Mouse (Mus musculus): ENCODE results near the gene Arhgap6. TPM values are rescaled to one million over a fixed set of nuclear protein-coding genes. Genes with fewer than 3 reads are reported as not detected.

Gene Arhgap6
- polyA plus RNA-seq, 1 experiment from 2014 or later, result 2.7 TPM

DNA sequence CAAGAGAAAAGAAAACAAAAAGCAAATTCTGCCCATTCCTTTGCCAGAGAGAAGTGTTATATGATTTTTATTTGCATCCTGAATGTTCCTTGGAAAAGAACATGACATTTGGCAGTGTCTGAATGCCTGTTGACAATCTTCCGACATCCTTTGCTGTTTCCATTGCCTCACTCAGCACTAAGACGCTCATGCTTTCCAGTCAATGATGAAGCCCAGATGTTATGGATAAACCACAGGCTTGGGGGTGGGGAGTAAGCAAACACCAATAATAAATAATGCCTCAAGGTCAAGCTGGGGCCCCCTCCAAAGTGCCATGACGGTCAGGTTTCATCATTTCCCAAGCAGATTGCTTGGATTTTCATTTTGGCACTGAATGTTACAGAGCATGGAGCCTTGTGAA lies 109.2 kb downstream of the Arhgap6 start:
- Histone ChIP-seq H3K27me3 (peaks cover 12% of the 10 kb centered on the region; the same call in 1 of the 2 replicates), H3K4me3 (no peak overlapping the region), H3K9ac (no peak overlapping the region), H3K4me1 (no peaks in the 10 kb centered on the region), H3K27ac (no peak overlapping the region), H3K4me2 (no peak overlapping the region), H3K9me3 (no peaks in the 10 kb centered on the region), H3K36me3 (no peaks in the 10 kb centered on the region)
- WGBS, result 50% methylated on average over 3 of the region's 3 CpGs
- ATAC-seq (ENCODE audit: insufficient number of reproducible peaks, insufficient read depth, low FRiP score, low TSS enrichment, low read depth), result no peak

DNA sequence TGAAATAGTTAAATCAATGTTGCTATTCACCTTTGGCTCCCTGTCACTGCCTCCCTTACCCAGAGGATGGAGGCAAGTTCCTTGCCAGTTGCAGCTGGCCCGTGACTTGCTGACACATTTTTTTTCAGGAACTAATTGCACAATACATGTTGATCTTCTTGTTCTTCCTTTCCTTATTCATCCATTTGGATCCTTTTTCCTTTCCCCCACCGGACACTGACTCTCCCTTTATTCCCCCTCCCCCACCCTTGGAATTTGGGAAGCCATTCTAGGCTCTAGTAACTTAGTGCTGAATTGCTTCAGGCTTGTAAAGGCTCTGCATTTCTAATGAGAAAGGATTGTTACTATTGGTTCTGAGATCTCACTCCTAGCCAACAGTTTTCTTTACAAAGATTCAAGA lies 112.7 kb downstream of the Arhgap6 start:
- peaks cover 16% of the 10 kb centered on the region; the same call in 1 of the 2 replicates for H3K27me3 ChIP-seq
- 53% methylated on average over 2 of the region's 2 CpGs for WGBS
- H3K27ac ChIP-seq, result no peak overlapping the region
- ATAC-seq (ENCODE audit: insufficient number of reproducible peaks, insufficient read depth, low FRiP score, low TSS enrichment, low read depth), result no peak
- H3K9me3 ChIP-seq, result no peaks in the 10 kb centered on the region
- no peaks in the 10 kb centered on the region for H3K36me3 ChIP-seq
- H3K4me1 ChIP-seq, result no peaks in the 10 kb centered on the region
- H3K4me2 ChIP-seq, result no peak overlapping the region
- no peak overlapping the region for H3K4me3 ChIP-seq
- H3K9ac ChIP-seq, result no peak overlapping the region

DNA sequence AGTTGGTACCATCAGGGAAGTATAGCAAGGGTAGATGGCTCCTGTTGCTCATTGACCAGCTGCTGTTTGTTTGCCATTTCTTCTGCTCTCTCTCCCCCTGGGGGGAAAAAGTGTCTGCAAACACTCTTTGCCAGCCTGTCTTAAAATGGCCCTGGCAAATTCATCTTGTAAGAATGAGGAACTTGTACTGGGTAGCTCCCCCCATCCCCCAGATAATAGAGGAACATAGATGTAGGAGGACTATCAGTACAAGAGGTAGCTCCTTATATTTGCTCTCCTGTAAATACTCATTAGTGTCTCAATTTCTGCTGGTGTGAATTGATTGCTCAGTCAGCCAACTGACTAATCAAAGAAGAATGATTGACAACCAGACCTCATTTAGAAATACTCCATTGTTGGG lies 118.6 kb downstream of the Arhgap6 start:
- no peak overlapping the region for H3K9ac ChIP-seq
- H3K4me2 ChIP-seq, result no peak overlapping the region
- no peaks in the 10 kb centered on the region for H3K36me3 ChIP-seq
- H3K27me3 ChIP-seq, result peaks cover 14% of the 10 kb centered on the region; the same call in 1 of the 2 replicates
- ATAC-seq (ENCODE audit: insufficient number of reproducible peaks, insufficient read depth, low FRiP score, low TSS enrichment, low read depth), result no peak
- H3K4me3 ChIP-seq, result no peak overlapping the region
- no peak overlapping the region for H3K27ac ChIP-seq
- H3K9me3 ChIP-seq, result no peaks in the 10 kb centered on the region
- no peaks in the 10 kb centered on the region for H3K4me1 ChIP-seq

DNA sequence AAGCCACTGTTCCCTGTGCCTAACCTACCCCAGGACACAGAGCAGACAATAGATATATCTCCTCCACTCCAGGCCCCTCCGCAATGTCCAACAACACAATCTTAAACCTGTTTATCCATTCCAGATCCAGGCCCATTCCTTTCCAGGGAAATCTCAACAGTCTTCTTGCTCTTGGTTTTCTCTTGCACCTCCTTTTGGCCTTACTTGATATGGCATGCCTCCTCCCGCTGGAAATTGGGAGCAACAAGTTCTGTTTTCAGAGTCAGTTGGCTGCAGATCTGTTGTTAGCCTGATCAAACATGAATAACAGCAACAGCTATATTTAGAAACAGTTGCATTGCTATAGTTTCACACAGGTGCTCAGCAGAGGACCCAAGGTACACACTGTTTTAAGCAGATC lies 126.0 kb downstream of the Arhgap6 start:
- no peak overlapping the region for H3K4me2 ChIP-seq
- no peaks in the 10 kb centered on the region for H3K36me3 ChIP-seq
- H3K9me3 ChIP-seq, result no peaks in the 10 kb centered on the region
- no peaks in the 10 kb centered on the region for H3K4me1 ChIP-seq
- 71% methylated on average over 2 of the region's 2 CpGs for WGBS
- H3K4me3 ChIP-seq, result no peak overlapping the region
- H3K27me3 ChIP-seq, result peaks cover 15% of the 10 kb centered on the region
- H3K9ac ChIP-seq, result no peak overlapping the region
- ATAC-seq (ENCODE audit: insufficient number of reproducible peaks, insufficient read depth, low FRiP score, low TSS enrichment, low read depth), result no peak
- no peak overlapping the region for H3K27ac ChIP-seq

DNA sequence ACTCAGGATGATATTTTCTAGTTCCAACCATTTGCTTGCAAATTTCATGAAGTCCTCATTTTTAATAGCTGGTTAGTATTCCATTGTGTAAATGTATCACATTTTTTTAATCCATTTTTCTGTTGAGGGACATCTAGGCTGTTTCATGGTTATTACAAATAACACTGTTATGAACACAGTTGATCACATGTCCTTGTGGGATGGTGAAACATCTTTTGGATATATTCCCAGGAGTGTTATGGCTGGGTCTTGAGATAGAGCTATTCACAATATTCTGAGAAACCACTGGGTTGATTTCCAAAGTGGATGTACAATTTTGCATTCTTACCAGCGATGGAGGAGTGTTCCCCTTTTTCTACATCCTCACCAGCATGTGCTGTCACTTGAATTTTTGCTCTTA lies 137.5 kb downstream of the Arhgap6 start:
- H3K4me1 ChIP-seq, result no peaks in the 10 kb centered on the region
- H3K36me3 ChIP-seq, result no peaks in the 10 kb centered on the region
- no peak overlapping the region for H3K4me2 ChIP-seq
- H3K27me3 ChIP-seq, result peaks cover 20% of the 10 kb centered on the region
- H3K4me3 ChIP-seq, result no peak overlapping the region
- H3K9ac ChIP-seq, result no peak overlapping the region
- H3K9me3 ChIP-seq, result no peaks in the 10 kb centered on the region
- WGBS, result 59% methylated on average over 1 of the region's 1 CpGs
- no peak overlapping the region for H3K27ac ChIP-seq
- no peak for ATAC-seq (ENCODE audit: insufficient number of reproducible peaks, insufficient read depth, low FRiP score, low TSS enrichment, low read depth)

DNA sequence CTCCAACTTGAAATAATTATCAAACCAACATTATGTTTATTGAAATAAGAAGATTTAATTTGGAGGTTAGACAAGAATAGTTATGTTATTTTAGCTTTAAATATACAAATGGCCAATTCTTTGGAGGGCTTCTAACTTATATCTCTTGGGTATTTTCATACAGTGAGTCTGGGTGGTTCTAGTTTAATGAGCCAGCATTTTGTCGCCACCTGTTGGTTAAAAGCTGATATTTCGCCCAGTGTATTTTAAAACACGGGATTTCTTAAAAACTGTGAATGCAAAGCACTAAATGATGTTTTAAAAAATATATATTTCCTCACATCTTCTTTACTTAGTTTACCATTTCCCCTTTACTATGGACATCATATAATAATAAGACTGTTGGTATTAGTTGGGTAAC lies 140.5 kb downstream of the Arhgap6 start:
- WGBS, result 7% methylated on average over 3 of the region's 3 CpGs
- no peak overlapping the region for H3K27ac ChIP-seq
- H3K27me3 ChIP-seq, result peaks cover 30% of the 10 kb centered on the region
- no peaks in the 10 kb centered on the region for H3K4me1 ChIP-seq
- no peak overlapping the region for H3K9ac ChIP-seq
- no peak overlapping the region for H3K4me3 ChIP-seq
- H3K9me3 ChIP-seq, result no peaks in the 10 kb centered on the region
- ATAC-seq (ENCODE audit: insufficient number of reproducible peaks, insufficient read depth, low FRiP score, low TSS enrichment, low read depth), result no peak
- H3K36me3 ChIP-seq, result no peaks in the 10 kb centered on the region
- no peak overlapping the region for H3K4me2 ChIP-seq

DNA sequence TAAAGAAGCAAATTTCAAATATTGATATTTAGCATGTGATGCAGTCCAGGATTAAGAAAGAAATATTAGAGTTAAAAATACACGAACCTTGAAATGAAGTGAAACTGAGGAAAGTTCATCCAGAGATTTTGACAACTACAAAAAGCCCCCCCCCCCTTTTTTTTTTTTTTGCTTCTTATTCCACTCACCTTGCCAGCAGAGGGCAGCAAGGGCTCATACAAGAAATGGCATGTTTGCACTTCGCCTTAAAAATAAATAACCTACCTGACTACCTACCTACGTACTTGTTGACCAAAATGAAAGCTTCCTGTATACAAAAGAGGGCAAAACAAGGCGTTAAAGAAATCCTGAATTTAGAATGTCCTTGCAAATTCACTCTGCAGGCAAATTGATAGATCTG lies 143.0 kb downstream of the Arhgap6 start:
- H3K4me1 ChIP-seq, result no peaks in the 10 kb centered on the region
- peaks cover 35% of the 10 kb centered on the region for H3K27me3 ChIP-seq
- H3K4me2 ChIP-seq, result no peak overlapping the region
- WGBS, result 46% methylated on average over 4 of the region's 4 CpGs
- no peak overlapping the region for H3K4me3 ChIP-seq
- ATAC-seq (ENCODE audit: insufficient number of reproducible peaks, insufficient read depth, low FRiP score, low TSS enrichment, low read depth), result no peak
- no peaks in the 10 kb centered on the region for H3K9me3 ChIP-seq
- no peaks in the 10 kb centered on the region for H3K36me3 ChIP-seq
- H3K9ac ChIP-seq, result no peak overlapping the region
- H3K27ac ChIP-seq, result no peak overlapping the region

DNA sequence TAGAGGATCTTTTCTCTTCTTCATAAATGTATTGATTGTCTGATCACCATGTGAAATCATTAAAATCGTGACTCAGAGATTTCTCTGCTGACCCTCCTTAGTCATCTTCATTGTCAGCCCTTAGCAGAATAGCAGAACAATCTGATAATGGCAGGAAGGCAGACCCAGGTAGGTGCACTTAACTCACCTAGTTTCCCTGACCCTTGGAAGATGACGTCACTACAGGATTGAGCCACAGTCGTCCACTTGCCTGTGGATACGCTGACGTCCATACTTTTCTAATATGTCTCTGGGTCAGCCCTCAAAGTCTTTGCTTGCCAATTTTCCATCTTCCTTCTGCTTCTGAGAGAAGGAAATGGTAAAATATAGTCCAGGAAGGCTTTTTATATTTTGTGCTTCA lies 146.8 kb downstream of the Arhgap6 start:
- H3K9ac ChIP-seq, result no peak overlapping the region
- H3K9me3 ChIP-seq, result no peaks in the 10 kb centered on the region
- H3K27ac ChIP-seq, result no peak overlapping the region
- H3K27me3 ChIP-seq, result peaks cover 24% of the 10 kb centered on the region
- WGBS, result 83% methylated on average over 5 of the region's 5 CpGs
- H3K4me3 ChIP-seq, result no peak overlapping the region
- H3K4me1 ChIP-seq, result no peaks in the 10 kb centered on the region
- ATAC-seq (ENCODE audit: insufficient number of reproducible peaks, insufficient read depth, low FRiP score, low TSS enrichment, low read depth), result no peak
- no peaks in the 10 kb centered on the region for H3K36me3 ChIP-seq
- H3K4me2 ChIP-seq, result no peak overlapping the region

DNA sequence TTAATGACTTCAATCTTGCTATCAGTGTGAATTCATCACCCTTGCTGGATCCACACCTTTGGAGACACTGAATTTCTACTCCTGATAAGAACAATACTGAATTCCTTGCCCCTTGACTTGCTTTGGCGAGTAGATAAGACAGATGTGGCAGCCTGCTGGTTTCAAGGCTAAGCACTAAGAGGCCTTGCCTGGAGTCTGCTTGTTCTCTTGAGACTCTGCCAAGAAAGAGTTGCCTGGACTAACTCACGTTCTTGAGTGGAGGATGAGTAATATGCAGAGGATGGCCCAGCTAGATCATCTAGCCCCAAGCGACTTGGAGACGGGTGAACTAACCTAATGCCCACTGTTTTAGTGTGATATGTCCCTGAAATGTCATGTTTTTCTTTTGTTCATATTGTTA lies 148.3 kb downstream of the Arhgap6 start:
- Histone ChIP-seq H3K9me3 (no peaks in the 10 kb centered on the region), H3K9ac (no peak overlapping the region), H3K36me3 (no peaks in the 10 kb centered on the region), H3K4me3 (no peak overlapping the region), H3K4me2 (no peak overlapping the region), H3K27ac (no peak overlapping the region), H3K27me3 (peaks cover 15% of the 10 kb centered on the region), H3K4me1 (no peaks in the 10 kb centered on the region)
- no peak for ATAC-seq (ENCODE audit: insufficient number of reproducible peaks, insufficient read depth, low FRiP score, low TSS enrichment, low read depth)
- WGBS, result 78% methylated on average over 4 of the region's 4 CpGs

DNA sequence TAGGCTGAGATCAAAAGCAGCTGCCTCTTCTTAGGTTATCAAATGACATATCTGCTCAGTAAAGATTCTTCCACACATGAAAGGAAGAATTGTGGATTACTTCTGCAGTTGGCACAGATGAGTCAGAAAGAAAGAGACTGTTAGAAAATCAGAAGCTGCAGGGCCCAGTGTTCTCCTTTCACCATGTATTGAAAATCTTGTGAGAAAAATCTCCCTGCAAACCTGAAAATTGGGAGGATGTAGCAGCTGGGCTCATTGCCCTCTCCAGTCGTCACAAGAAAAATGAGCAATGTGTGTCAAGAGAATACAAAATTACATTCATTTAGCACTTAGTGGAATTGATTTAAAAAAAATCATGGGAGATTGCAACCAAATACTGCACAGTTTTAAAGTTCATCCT lies 180.5 kb downstream of the Arhgap6 start:
- H3K4me2 ChIP-seq, result no peak overlapping the region
- H3K27me3 ChIP-seq, result peaks cover 17% of the 10 kb centered on the region
- no peaks in the 10 kb centered on the region for H3K9me3 ChIP-seq
- WGBS, result 58% methylated on average over 1 of the region's 1 CpGs
- no peak overlapping the region for H3K27ac ChIP-seq
- ATAC-seq (ENCODE audit: insufficient number of reproducible peaks, insufficient read depth, low FRiP score, low TSS enrichment, low read depth), result no peak
- H3K9ac ChIP-seq, result no peak overlapping the region
- no peaks in the 10 kb centered on the region for H3K4me1 ChIP-seq
- H3K36me3 ChIP-seq, result no peaks in the 10 kb centered on the region
- H3K4me3 ChIP-seq, result no peak overlapping the region

DNA sequence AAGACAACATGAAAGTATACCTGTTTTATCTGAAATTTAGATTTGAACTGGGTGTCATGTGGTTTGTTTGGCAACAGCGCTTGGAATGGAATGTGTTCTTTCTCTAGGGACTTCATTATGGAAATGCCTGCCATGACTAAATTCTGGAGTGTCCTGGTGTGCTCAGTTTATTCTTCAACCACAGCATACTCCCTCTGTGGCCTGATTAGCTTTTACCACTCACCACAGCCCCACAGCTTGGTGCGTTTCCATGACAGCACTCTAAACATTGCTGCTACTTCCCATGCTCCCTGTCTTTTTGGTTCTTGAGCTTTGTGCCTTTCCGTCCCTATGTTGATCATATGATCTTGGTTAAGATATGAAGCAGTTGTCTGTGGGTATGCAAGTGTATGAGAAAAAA lies 182.9 kb downstream of the Arhgap6 start:
- no peaks in the 10 kb centered on the region for H3K36me3 ChIP-seq
- no peak overlapping the region for H3K4me3 ChIP-seq
- H3K4me1 ChIP-seq, result no peaks in the 10 kb centered on the region
- peaks cover 21% of the 10 kb centered on the region for H3K27me3 ChIP-seq
- no peaks in the 10 kb centered on the region for H3K9me3 ChIP-seq
- ATAC-seq (ENCODE audit: insufficient number of reproducible peaks, insufficient read depth, low FRiP score, low TSS enrichment, low read depth), result no peak
- H3K4me2 ChIP-seq, result no peak overlapping the region
- H3K9ac ChIP-seq, result no peak overlapping the region
- no peak overlapping the region for H3K27ac ChIP-seq
- WGBS, result 66% methylated on average over 3 of the region's 3 CpGs

DNA sequence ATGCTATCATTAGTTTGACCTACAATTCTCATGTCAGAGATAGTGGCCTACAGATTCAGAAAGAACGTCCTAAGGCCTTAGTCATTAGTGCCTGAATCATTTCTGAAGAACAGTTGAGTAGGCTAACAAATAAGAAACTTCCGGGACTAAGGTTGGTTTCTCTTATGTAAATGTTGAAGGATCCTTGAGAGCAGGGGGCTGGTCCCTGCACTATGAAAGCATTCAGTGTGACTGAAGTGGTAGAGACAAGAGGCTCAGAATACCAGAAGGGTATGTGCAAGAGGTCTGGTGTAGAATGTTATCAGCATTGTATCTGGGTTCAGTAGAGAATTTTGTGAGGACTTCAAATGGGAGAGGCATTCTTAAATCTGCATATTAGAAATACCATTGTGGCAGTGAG lies 185.5 kb downstream of the Arhgap6 start:
- no peak for ATAC-seq (ENCODE audit: insufficient number of reproducible peaks, insufficient read depth, low FRiP score, low TSS enrichment, low read depth)
- H3K36me3 ChIP-seq, result no peaks in the 10 kb centered on the region
- no peak overlapping the region for H3K4me3 ChIP-seq
- H3K27me3 ChIP-seq, result peaks cover 21% of the 10 kb centered on the region
- H3K27ac ChIP-seq, result no peak overlapping the region
- WGBS, result 75% methylated on average over 2 of the region's 2 CpGs
- H3K4me1 ChIP-seq, result no peaks in the 10 kb centered on the region
- no peak overlapping the region for H3K9ac ChIP-seq
- no peaks in the 10 kb centered on the region for H3K9me3 ChIP-seq
- no peak overlapping the region for H3K4me2 ChIP-seq

DNA sequence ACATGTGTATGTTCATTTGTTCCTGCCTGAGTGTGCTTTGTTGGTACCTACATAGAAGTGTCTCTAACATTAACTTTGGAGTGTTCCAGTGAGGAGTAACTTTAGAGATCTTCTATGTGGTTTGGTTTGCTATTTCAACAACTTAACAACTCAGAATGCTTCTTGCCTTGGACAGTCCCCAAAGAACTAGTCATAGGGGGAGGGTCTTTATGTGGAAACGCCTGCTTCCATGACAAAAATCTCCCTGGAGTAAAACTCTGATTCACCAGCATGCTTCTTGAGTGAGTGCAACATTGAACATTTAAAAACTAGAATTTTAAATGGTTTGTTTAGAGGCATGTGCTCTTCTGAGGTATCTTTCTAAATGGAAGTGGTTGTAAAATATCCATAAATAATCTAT lies 212.2 kb downstream of the Arhgap6 start:
- Histone ChIP-seq H3K4me2 (no peak overlapping the region), H3K9me3 (no peaks in the 10 kb centered on the region), H3K9ac (no peak overlapping the region), H3K4me1 (no peaks in the 10 kb centered on the region), H3K27me3 (peaks cover 22% of the 10 kb centered on the region), H3K4me3 (no peak overlapping the region), H3K36me3 (no peaks in the 10 kb centered on the region), H3K27ac (no peak overlapping the region)
- 76% methylated on average over 1 of the region's 1 CpGs for WGBS
- no peak for ATAC-seq (ENCODE audit: insufficient number of reproducible peaks, insufficient read depth, low FRiP score, low TSS enrichment, low read depth)
